Mouse (Mus musculus): ENCODE measurements around the gene Mia2. TPM values are rescaled to one million over a fixed set of nuclear protein-coding genes. Genes with fewer than 3 reads are reported as not detected.

Mia2 gene
- total and polyA plus RNA-seq, 2 experiments = 87.2 to 268 TPM

- Histone ChIP-seq H3K79me2 (ENCODE audit: control insufficient read depth, insufficient read depth, low read length) (no peaks in the 10 kb centered on the region), H3K4me1 (ENCODE audit: control insufficient read depth, insufficient read depth, low read length) (no peaks in the 10 kb centered on the region), H3K36me3 (ENCODE audit: control insufficient read depth, insufficient read depth, low read length) (peaks cover 10% of the 10 kb centered on the region), H3K27ac (replicated peaks; ENCODE audit: insufficient read depth, low read depth, low read length) (no peak overlapping the region), H3K4me3 (ENCODE audit: insufficient read depth, low read depth, low read length) (no peak overlapping the region), H3K9ac (ENCODE audit: low read depth, low read length) (no peak overlapping the region), H3K27me3 (ENCODE audit: control insufficient read depth, insufficient read depth, low read length) (no peaks in the 10 kb centered on the region)
- TF ChIP-seq CTCF (IDR thresholded peaks at IDR 0.05; ENCODE audit: low read depth, low read length) = no peak
- no peak for TF ChIP-seq POLR2A (IDR thresholded peaks at IDR 0.05; ENCODE audit: extremely low read depth, insufficient read depth, low read length)
- 86% methylated on average over 3 of the region's 3 CpGs for WGBS
- DNase-seq (ENCODE audit: extremely low read depth, low read depth, low spot score) = no peak
Observed at GRCm38 (mm10) chr12:59077883-59078282, 17.7 kb upstream of the Mia2 start.

GRCm38 (mm10) chr12:59080461-59080860 is 15.1 kb upstream of the Mia2 start:
- H3K9ac ChIP-seq (ENCODE audit: low read depth, low read length) = no peak overlapping the region
- no peaks in the 10 kb centered on the region for H3K79me2 ChIP-seq (ENCODE audit: control insufficient read depth, insufficient read depth, low read length)
- H3K27me3 ChIP-seq (ENCODE audit: control insufficient read depth, insufficient read depth, low read length) = no peaks in the 10 kb centered on the region
- H3K4me1 ChIP-seq (ENCODE audit: control insufficient read depth, insufficient read depth, low read length) = no peaks in the 10 kb centered on the region
- H3K27ac ChIP-seq (replicated peaks; ENCODE audit: insufficient read depth, low read depth, low read length) = no peak overlapping the region
- H3K4me3 ChIP-seq (ENCODE audit: insufficient read depth, low read depth, low read length) = no peak overlapping the region
- 93% methylated on average over 4 of the region's 4 CpGs for WGBS
- no peak for DNase-seq (ENCODE audit: extremely low read depth, low read depth, low spot score)
- TF ChIP-seq POLR2A (IDR thresholded peaks at IDR 0.05; ENCODE audit: extremely low read depth, insufficient read depth, low read length) (no peak), CTCF (IDR thresholded peaks at IDR 0.05; ENCODE audit: low read depth, low read length) (no peak)
- H3K36me3 ChIP-seq (ENCODE audit: control insufficient read depth, insufficient read depth, low read length) = no peaks in the 10 kb centered on the region

- no peak overlapping the region for H3K9ac ChIP-seq (ENCODE audit: low read depth, low read length)
- 85% methylated on average over 5 of the region's 5 CpGs for WGBS
- H3K36me3 ChIP-seq (ENCODE audit: control insufficient read depth, insufficient read depth, low read length) = no peaks in the 10 kb centered on the region
- H3K4me3 ChIP-seq (ENCODE audit: insufficient read depth, low read depth, low read length) = no peak overlapping the region
- H3K27me3 ChIP-seq (ENCODE audit: control insufficient read depth, insufficient read depth, low read length) = no peaks in the 10 kb centered on the region
- H3K4me1 ChIP-seq (ENCODE audit: control insufficient read depth, insufficient read depth, low read length) = no peaks in the 10 kb centered on the region
- TF ChIP-seq CTCF (IDR thresholded peaks at IDR 0.05; ENCODE audit: low read depth, low read length) (no peak), POLR2A (IDR thresholded peaks at IDR 0.05; ENCODE audit: extremely low read depth, insufficient read depth, low read length) (no peak)
- no peak overlapping the region for H3K27ac ChIP-seq (replicated peaks; ENCODE audit: insufficient read depth, low read depth, low read length)
- no peaks in the 10 kb centered on the region for H3K79me2 ChIP-seq (ENCODE audit: control insufficient read depth, insufficient read depth, low read length)
- DNase-seq (ENCODE audit: extremely low read depth, low read depth, low spot score) = no peak
Observed at GRCm38 (mm10) chr12:59084446-59084845, 11.2 kb upstream of the Mia2 start.

GRCm38 (mm10) chr12:59086171-59086570 is 9.4 kb upstream of the Mia2 start:
- Histone ChIP-seq H3K27me3 (ENCODE audit: control insufficient read depth, insufficient read depth, low read length) (no peaks in the 10 kb centered on the region), H3K36me3 (ENCODE audit: control insufficient read depth, insufficient read depth, low read length) (no peaks in the 10 kb centered on the region), H3K9ac (ENCODE audit: low read depth, low read length) (no peak overlapping the region), H3K4me1 (ENCODE audit: control insufficient read depth, insufficient read depth, low read length) (no peaks in the 10 kb centered on the region), H3K79me2 (ENCODE audit: control insufficient read depth, insufficient read depth, low read length) (no peaks in the 10 kb centered on the region), H3K4me3 (ENCODE audit: insufficient read depth, low read depth, low read length) (no peak overlapping the region), H3K27ac (replicated peaks; ENCODE audit: insufficient read depth, low read depth, low read length) (no peak overlapping the region)
- 91% methylated on average over 5 of the region's 5 CpGs for WGBS
- no peak for TF ChIP-seq POLR2A (IDR thresholded peaks at IDR 0.05; ENCODE audit: extremely low read depth, insufficient read depth, low read length)
- TF ChIP-seq CTCF (IDR thresholded peaks at IDR 0.05; ENCODE audit: low read depth, low read length) = no peak
- DNase-seq (ENCODE audit: extremely low read depth, low read depth, low spot score) = no peak

GRCm38 (mm10) chr12:59093543-59093942 is 2.1 kb upstream of the Mia2 start:
- H3K36me3 ChIP-seq (ENCODE audit: control insufficient read depth, insufficient read depth, low read length) = no peaks in the 10 kb centered on the region
- H3K79me2 ChIP-seq (ENCODE audit: control insufficient read depth, insufficient read depth, low read length) = no peaks in the 10 kb centered on the region; the same call in 1 of the 2 replicates
- TF ChIP-seq CTCF (IDR thresholded peaks at IDR 0.05; ENCODE audit: low read depth, low read length) (no peak), POLR2A (IDR thresholded peaks at IDR 0.05; ENCODE audit: extremely low read depth, insufficient read depth, low read length) (no peak)
- peaks cover 2% of the 10 kb centered on the region; the same call in 1 of the 2 replicates for H3K4me1 ChIP-seq (ENCODE audit: control insufficient read depth, insufficient read depth, low read length)
- no peaks in the 10 kb centered on the region for H3K27me3 ChIP-seq (ENCODE audit: control insufficient read depth, insufficient read depth, low read length)
- DNase-seq (ENCODE audit: extremely low read depth, low read depth, low spot score) = peak; percentile 96
- 11% methylated on average over 2 of the region's 2 CpGs for WGBS
- no peak overlapping the region for H3K9ac ChIP-seq (ENCODE audit: low read depth, low read length)
- H3K27ac ChIP-seq (replicated peaks; ENCODE audit: insufficient read depth, low read depth, low read length) = peak overlapping the region; percentile 79
- no peak overlapping the region for H3K4me3 ChIP-seq (ENCODE audit: insufficient read depth, low read depth, low read length)

- peak; percentile 75 for DNase-seq (ENCODE audit: extremely low read depth, low read depth, low spot score)
Observed at GRCm38 (mm10) chr12:59104771-59105170, 9.2 kb downstream of the Mia2 start.

More at GRCm38 (mm10) chr12:59104771-59105170, 9.2 kb downstream of the Mia2 start:
- Histone ChIP-seq H3K36me3 (ENCODE audit: control insufficient read depth, insufficient read depth, low read length) (peaks cover 36% of the 10 kb centered on the region), H3K27me3 (ENCODE audit: control insufficient read depth, insufficient read depth, low read length) (no peaks in the 10 kb centered on the region), H3K79me2 (ENCODE audit: control insufficient read depth, insufficient read depth, low read length) (peaks cover 15% of the 10 kb centered on the region; the same call in 1 of the 2 replicates), H3K4me3 (ENCODE audit: insufficient read depth, low read depth, low read length) (no peak overlapping the region), H3K9ac (ENCODE audit: low read depth, low read length) (no peak overlapping the region), H3K4me1 (ENCODE audit: control insufficient read depth, insufficient read depth, low read length) (peaks cover 16% of the 10 kb centered on the region), H3K27ac (replicated peaks; ENCODE audit: insufficient read depth, low read depth, low read length) (peak overlapping the region; percentile 66)
- no peak for TF ChIP-seq CTCF (IDR thresholded peaks at IDR 0.05; ENCODE audit: low read depth, low read length)
- TF ChIP-seq POLR2A (IDR thresholded peaks at IDR 0.05; ENCODE audit: extremely low read depth, insufficient read depth, low read length) = no peak
- WGBS = 17% methylated on average over 5 of the region's 5 CpGs
